Mouse (Mus musculus): ENCODE measurements around the gene Hoxa3. TPM values are rescaled to one million over a fixed set of nuclear protein-coding genes. Genes with fewer than 3 reads are reported as not detected.

The Hoxa3 gene
- polyA plus RNA-seq, 1 experiment from 2014 or later, result 7.7 TPM

- Histone ChIP-seq H3K27me3 (peaks cover 37% of the 10 kb centered on the region), H3K36me3 (peaks cover 32% of the 10 kb centered on the region), H3K4me3 (replicated peaks) (peak overlapping the region; percentile 99), H3K9ac (replicated peaks) (peak overlapping the region; percentile 100), H3K4me1 (replicated peaks) (peaks cover 35% of the 10 kb centered on the region), H3K4me2 (peak overlapping the region; percentile 96), H3K9me3 (no peaks in the 10 kb centered on the region), H3K27ac (peak overlapping the region; percentile 98)
- 2% methylated on average over 35 of the region's 35 CpGs for WGBS
- no peak; the same call in 1 of the 2 replicates for ATAC-seq (ENCODE audit: insufficient number of reproducible peaks, insufficient read depth, low FRiP score, low TSS enrichment, low read depth)
Observed at GRCm38 (mm10) chr6:52252775-52253376, 39.7 kb upstream of the Hoxa3 start.

GRCm38 (mm10) chr6:52252016-52252774 lies 39.1 kb upstream of the Hoxa3 start:
- 3% methylated on average over 24 of the region's 24 CpGs for WGBS
- Histone ChIP-seq H3K27ac (peak overlapping the region; percentile 98), H3K4me2 (peak overlapping the region; percentile 96), H3K27me3 (peaks cover 39% of the 10 kb centered on the region), H3K9me3 (no peaks in the 10 kb centered on the region), H3K4me3 (replicated peaks) (peak overlapping the region; percentile 99), H3K9ac (replicated peaks) (peak overlapping the region; percentile 100), H3K4me1 (replicated peaks) (peaks cover 35% of the 10 kb centered on the region), H3K36me3 (peaks cover 32% of the 10 kb centered on the region)
- ATAC-seq (ENCODE audit: insufficient number of reproducible peaks, insufficient read depth, low FRiP score, low TSS enrichment, low read depth), result no peak

- H3K4me1 ChIP-seq (replicated peaks), result peaks cover 35% of the 10 kb centered on the region
- peak overlapping the region; percentile 96 for H3K4me2 ChIP-seq
- 5% methylated on average over 7 of the region's 7 CpGs for WGBS
- peak overlapping the region; percentile 98 for H3K27ac ChIP-seq
- ATAC-seq (ENCODE audit: insufficient number of reproducible peaks, insufficient read depth, low FRiP score, low TSS enrichment, low read depth), result no peak
- peaks cover 32% of the 10 kb centered on the region for H3K36me3 ChIP-seq
- H3K4me3 ChIP-seq (replicated peaks), result peak overlapping the region; percentile 99
- peak overlapping the region; percentile 100 for H3K9ac ChIP-seq (replicated peaks)
- no peaks in the 10 kb centered on the region for H3K9me3 ChIP-seq
- H3K27me3 ChIP-seq, result peaks cover 36% of the 10 kb centered on the region
Observed at GRCm38 (mm10) chr6:52251177-52251879, 38.2 kb upstream of the Hoxa3 start.

GRCm38 (mm10) chr6:52249826-52250225 lies 36.7 kb upstream of the Hoxa3 start:
- H3K27ac ChIP-seq, result peak overlapping the region; percentile 98
- H3K9me3 ChIP-seq, result no peaks in the 10 kb centered on the region
- peak overlapping the region; percentile 99 for H3K4me3 ChIP-seq (replicated peaks)
- peaks cover 35% of the 10 kb centered on the region for H3K4me1 ChIP-seq (replicated peaks)
- H3K36me3 ChIP-seq, result peaks cover 32% of the 10 kb centered on the region
- peak overlapping the region; percentile 96 for H3K4me2 ChIP-seq
- WGBS, result 12% methylated on average over 4 of the region's 4 CpGs
- peaks cover 35% of the 10 kb centered on the region for H3K27me3 ChIP-seq
- H3K9ac ChIP-seq (replicated peaks), result peak overlapping the region; percentile 100
- no peak for ATAC-seq (ENCODE audit: insufficient number of reproducible peaks, insufficient read depth, low FRiP score, low TSS enrichment, low read depth)

GRCm38 (mm10) chr6:52249415-52249738 lies 36.2 kb upstream of the Hoxa3 start:
- WGBS, result 2% methylated on average over 16 of the region's 16 CpGs
- H3K9ac ChIP-seq (replicated peaks), result peak overlapping the region; percentile 100
- peak overlapping the region; percentile 99 for H3K4me3 ChIP-seq (replicated peaks)
- peaks cover 35% of the 10 kb centered on the region for H3K27me3 ChIP-seq
- peak overlapping the region; percentile 98 for H3K27ac ChIP-seq
- H3K4me2 ChIP-seq, result peak overlapping the region; percentile 96
- H3K9me3 ChIP-seq, result no peaks in the 10 kb centered on the region
- H3K4me1 ChIP-seq (replicated peaks), result peaks cover 35% of the 10 kb centered on the region
- H3K36me3 ChIP-seq, result peaks cover 32% of the 10 kb centered on the region
- ATAC-seq (ENCODE audit: insufficient number of reproducible peaks, insufficient read depth, low FRiP score, low TSS enrichment, low read depth), result no peak

GRCm38 (mm10) chr6:52248638-52249414 lies 35.7 kb upstream of the Hoxa3 start:
- peaks cover 32% of the 10 kb centered on the region for H3K36me3 ChIP-seq
- no peaks in the 10 kb centered on the region for H3K9me3 ChIP-seq
- H3K4me2 ChIP-seq, result peak overlapping the region; percentile 96
- ATAC-seq (ENCODE audit: insufficient number of reproducible peaks, insufficient read depth, low FRiP score, low TSS enrichment, low read depth), result no peak
- peak overlapping the region; percentile 99 for H3K4me3 ChIP-seq (replicated peaks)
- WGBS, result 2% methylated on average over 27 of the region's 27 CpGs
- peaks cover 38% of the 10 kb centered on the region for H3K4me1 ChIP-seq (replicated peaks)
- H3K27me3 ChIP-seq, result peaks cover 35% of the 10 kb centered on the region
- peak overlapping the region; percentile 98 for H3K27ac ChIP-seq
- peak overlapping the region; percentile 100 for H3K9ac ChIP-seq (replicated peaks)

GRCm38 (mm10) chr6:52247766-52248637 lies 34.9 kb upstream of the Hoxa3 start:
- under 1% methylated on average over 23 of the region's 23 CpGs for WGBS
- Histone ChIP-seq H3K9ac (replicated peaks) (peak overlapping the region; percentile 100), H3K27ac (peak overlapping the region; percentile 98), H3K9me3 (no peaks in the 10 kb centered on the region), H3K4me3 (replicated peaks) (peak overlapping the region; percentile 99), H3K4me2 (peak overlapping the region; percentile 96), H3K36me3 (peaks cover 29% of the 10 kb centered on the region), H3K4me1 (replicated peaks) (peaks cover 40% of the 10 kb centered on the region), H3K27me3 (peaks cover 34% of the 10 kb centered on the region)
- ATAC-seq (ENCODE audit: insufficient number of reproducible peaks, insufficient read depth, low FRiP score, low TSS enrichment, low read depth), result no peak

- Histone ChIP-seq H3K9me3 (no peaks in the 10 kb centered on the region), H3K4me2 (peak overlapping the region; percentile 96), H3K4me1 (replicated peaks) (peaks cover 43% of the 10 kb centered on the region), H3K27ac (peak overlapping the region; percentile 100), H3K9ac (replicated peaks) (peak overlapping the region; percentile 100), H3K4me3 (replicated peaks) (peak overlapping the region; percentile 99), H3K36me3 (peaks cover 19% of the 10 kb centered on the region), H3K27me3 (peaks cover 27% of the 10 kb centered on the region)
- ATAC-seq (ENCODE audit: insufficient number of reproducible peaks, insufficient read depth, low FRiP score, low TSS enrichment, low read depth), result no peak
- 3% methylated on average over 3 of the region's 3 CpGs for WGBS
Observed at GRCm38 (mm10) chr6:52246916-52247315, 33.8 kb upstream of the Hoxa3 start.

GRCm38 (mm10) chr6:52246403-52246803 lies 33.3 kb upstream of the Hoxa3 start:
- peak overlapping the region; percentile 100 for H3K9ac ChIP-seq (replicated peaks)
- H3K4me3 ChIP-seq (replicated peaks), result peak overlapping the region; percentile 99
- H3K27ac ChIP-seq, result peak overlapping the region; percentile 100

GRCm38 (mm10) chr6:52245757-52246142 lies 32.6 kb upstream of the Hoxa3 start, which contains the start of gene Hoxa11:
Hoxa11 (minus strand) TSS chr6:52245810.
- H3K27me3 ChIP-seq, result peaks cover 22% of the 10 kb centered on the region

More at GRCm38 (mm10) chr6:52246403-52246803, 33.3 kb upstream of the Hoxa3 start:
- Histone ChIP-seq H3K4me2 (peak overlapping the region; percentile 96), H3K36me3 (peaks cover 17% of the 10 kb centered on the region), H3K4me1 (replicated peaks) (peaks cover 48% of the 10 kb centered on the region), H3K27me3 (peaks cover 24% of the 10 kb centered on the region), H3K9me3 (no peaks in the 10 kb centered on the region)
- ATAC-seq (ENCODE audit: insufficient number of reproducible peaks, insufficient read depth, low FRiP score, low TSS enrichment, low read depth), result no peak
- under 1% methylated on average over 26 of the region's 26 CpGs for WGBS

More at GRCm38 (mm10) chr6:52245757-52246142, 32.6 kb upstream of the Hoxa3 start, which contains the start of gene Hoxa11:
- peak within 1 kb of the TSS; percentile 100 for H3K27ac ChIP-seq
- under 1% methylated on average over 20 of the region's 20 CpGs for WGBS
- H3K4me3 ChIP-seq (replicated peaks), result peak within 1 kb of the TSS; percentile 99
- H3K4me2 ChIP-seq, result peak within 1 kb of the TSS; percentile 96
- no peaks in the 10 kb centered on the region for H3K9me3 ChIP-seq
- peak within 1 kb of the TSS; percentile 100 for H3K9ac ChIP-seq (replicated peaks)
- ATAC-seq (ENCODE audit: insufficient number of reproducible peaks, insufficient read depth, low FRiP score, low TSS enrichment, low read depth), result peak; percentile 35; the same call in 1 of the 2 replicates
- H3K4me1 ChIP-seq (replicated peaks), result peaks cover 51% of the 10 kb centered on the region
- H3K36me3 ChIP-seq, result peaks cover 16% of the 10 kb centered on the region
